Mouse (Mus musculus) liver, adult 2 months (tissue): ENCODE results near the gene St3gal2.

Experiments used
- CTCF ChIP-seq: fragments of 200-500 bp; IDR thresholded peaks from 2 replicates; pipeline ENCODE4 v1.5.1; 2011; ENCODE audit warnings: low read depth, low read length, control low read depth
- POLR2A ChIP-seq: fragments of 200-500 bp; IDR thresholded peaks from 2 replicates; pipeline ENCODE4 v1.6.1; 2011; ENCODE audit warnings: low read length, control low read depth; ENCODE audit not compliant: insufficient read depth; ENCODE audit errors: extremely low read depth

DNA sequence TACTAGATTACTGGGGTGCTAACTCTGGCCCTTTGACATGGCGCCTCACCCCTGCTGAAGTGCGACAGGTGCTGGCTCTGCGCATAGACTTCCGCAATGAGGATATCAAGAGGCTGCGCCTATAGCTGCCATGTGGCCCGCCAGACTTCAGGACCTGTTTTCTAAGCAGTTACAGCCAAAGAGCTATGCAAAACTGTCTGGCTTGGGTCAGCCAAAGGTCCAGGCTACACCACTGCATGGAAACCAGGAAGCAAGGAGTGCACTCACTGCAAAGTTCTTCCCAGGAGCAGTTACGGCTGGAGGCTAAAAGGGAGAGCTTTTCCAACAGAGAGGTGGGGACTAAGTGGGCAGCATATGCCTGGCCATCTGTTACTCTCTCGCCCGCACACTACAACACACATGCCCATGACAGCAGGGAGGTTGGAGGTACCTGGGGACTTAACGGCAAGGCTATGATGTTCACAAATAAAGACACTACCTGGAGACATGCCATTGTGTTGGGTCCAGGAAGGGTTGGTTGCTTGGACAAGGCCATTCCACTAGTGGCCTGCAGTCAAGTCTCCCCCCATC, 37.9 kb upstream of the St3gal2 start:
- no peak for TF ChIP-seq POLR2A
- TF ChIP-seq CTCF: no peak
